Mouse (Mus musculus) embryonic facial prominence, embryonic 10.5 days (tissue): Measurements from ENCODE around the gene Zfp853. TPM values are rescaled to one million over a fixed set of nuclear protein-coding genes. Genes with fewer than 3 reads are reported as not detected.

ENCODE experiments used
- DNase-seq: peaks from one replicate; pipeline ENCODE4 v3.0.0-alpha.2; 2017; ENCODE audit warnings: low spot score
- H3K27ac ChIP-seq: fragments of 300-500 bp; sonication (generic); replicated peaks from 2 replicates; pipeline ENCODE4 v1.5.1; 2016; ENCODE audit warnings: mild to moderate bottlenecking
- H3K27me3 ChIP-seq: fragments of 300-500 bp; sonication (generic); replicated peaks from 2 replicates; pipeline ENCODE4 v1.6.1; 2016; ENCODE audit warnings: low read depth, mild to moderate bottlenecking; ENCODE audit not compliant: poor library complexity, severe bottlenecking
- H3K36me3 ChIP-seq: fragments of 300-500 bp; sonication (generic); replicated peaks from 2 replicates; pipeline ENCODE4 v1.6.1; 2016; ENCODE audit warnings: mild to moderate bottlenecking, moderate library complexity
- H3K4me1 ChIP-seq: fragments of 300-500 bp; sonication (generic); 2 replicates; pipeline ENCODE4 v1.6.1; 2016
- H3K4me3 ChIP-seq: fragments of 300-500 bp; sonication (generic); 2 replicates; pipeline ENCODE4 v1.5.1; 2016; ENCODE audit warnings: mild to moderate bottlenecking, moderate library complexity
- H3K9me3 ChIP-seq: fragments of 300-500 bp; sonication (generic); 2 replicates; pipeline ENCODE4 v1.6.1; 2016; ENCODE audit warnings: mild to moderate bottlenecking
- WGBS: fragments of 180-500 bp; shearing (Covaris S2); methylation state at CpG from one replicate; pipeline ENCODE4 v1.1.7; 2016; 5-methylcytosine and 5-hydroxymethylcytosine counted together
- polyA plus RNA-seq: library from polyadenylated mRNA; unstranded; fragments of >200 nt; fragmentation: Nextera tagmentation; extraction: Ambion mirVana; gene quantifications from 2 replicates; pipeline ENCODE4 v1.2.1, GENCODE M21; 2016

The Zfp853 gene
- polyA plus RNA-seq, 1 experiment from 2014 or later = not detected

GRCm38 (mm10) chr5:143264689-143265088, 28.7 kb downstream of the Zfp853 start:
- Histone ChIP-seq H3K36me3 (peaks cover 53% of the 10 kb centered on the region), H3K4me3 (no peak overlapping the region), H3K4me1 (peaks cover 11% of the 10 kb centered on the region), H3K27me3 (no peaks in the 10 kb centered on the region), H3K9me3 (no peaks in the 10 kb centered on the region), H3K27ac (no peak overlapping the region)
- 92% methylated on average over 10 of the region's 10 CpGs for WGBS
- DNase-seq = no peak

GRCm38 (mm10) chr5:143261636-143262035, 31.8 kb downstream of the Zfp853 start:
- no peak for DNase-seq
- WGBS = 93% methylated on average over 8 of the region's 8 CpGs
- no peak overlapping the region for H3K4me3 ChIP-seq
- H3K9me3 ChIP-seq = no peaks in the 10 kb centered on the region
- H3K27ac ChIP-seq = no peak overlapping the region
- peaks cover 82% of the 10 kb centered on the region for H3K36me3 ChIP-seq
- H3K4me1 ChIP-seq = no peaks in the 10 kb centered on the region
- H3K27me3 ChIP-seq = peaks cover 29% of the 10 kb centered on the region

- no peak overlapping the region for H3K4me3 ChIP-seq
- H3K4me1 ChIP-seq = peaks cover 29% of the 10 kb centered on the region
- no peak for DNase-seq
- 74% methylated on average over 5 of the region's 5 CpGs for WGBS
- peaks cover 77% of the 10 kb centered on the region for H3K36me3 ChIP-seq
- H3K27me3 ChIP-seq = peaks cover 87% of the 10 kb centered on the region
- no peaks in the 10 kb centered on the region for H3K9me3 ChIP-seq
- H3K27ac ChIP-seq = no peak overlapping the region
Measured at GRCm38 (mm10) chr5:143255802-143256201, 37.6 kb downstream of the Zfp853 start.

GRCm38 (mm10) chr5:143255131-143255519, 38.3 kb downstream of the Zfp853 start:
- peaks cover 29% of the 10 kb centered on the region for H3K4me1 ChIP-seq
- peaks cover 93% of the 10 kb centered on the region for H3K27me3 ChIP-seq
- no peak overlapping the region for H3K27ac ChIP-seq
- peak overlapping the region; percentile 57 for H3K4me3 ChIP-seq
- WGBS = 8% methylated on average over 24 of the region's 24 CpGs
- DNase-seq = no peak
- no peaks in the 10 kb centered on the region for H3K9me3 ChIP-seq
- H3K36me3 ChIP-seq = peaks cover 70% of the 10 kb centered on the region

GRCm38 (mm10) chr5:143254487-143255130, 38.8 kb downstream of the Zfp853 start:
- WGBS = 5% methylated on average over 66 of the region's 66 CpGs
- Histone ChIP-seq H3K4me1 (peaks cover 29% of the 10 kb centered on the region), H3K27me3 (peaks cover 97% of the 10 kb centered on the region), H3K9me3 (no peaks in the 10 kb centered on the region), H3K27ac (no peak overlapping the region; the same call in 1 of the 2 replicates), H3K36me3 (peaks cover 69% of the 10 kb centered on the region), H3K4me3 (peak overlapping the region; percentile 57)
- peak; percentile 58 for DNase-seq

GRCm38 (mm10) chr5:143253881-143254486, 39.4 kb downstream of the Zfp853 start:
- H3K9me3 ChIP-seq = no peaks in the 10 kb centered on the region
- H3K4me3 ChIP-seq = peak overlapping the region; percentile 57
- H3K36me3 ChIP-seq = peaks cover 69% of the 10 kb centered on the region
- H3K27me3 ChIP-seq = peaks cover 95% of the 10 kb centered on the region
- peaks cover 29% of the 10 kb centered on the region for H3K4me1 ChIP-seq
- 7% methylated on average over 81 of the region's 81 CpGs for WGBS
- H3K27ac ChIP-seq = no peak overlapping the region; the same call in 1 of the 2 replicates
- peak; percentile 48 for DNase-seq

GRCm38 (mm10) chr5:143253186-143253880, 40.1 kb downstream of the Zfp853 start:
- H3K4me1 ChIP-seq = peaks cover 29% of the 10 kb centered on the region
- H3K27ac ChIP-seq = no peak overlapping the region; the same call in 1 of the 2 replicates
- no peaks in the 10 kb centered on the region for H3K9me3 ChIP-seq
- peak overlapping the region; percentile 57 for H3K4me3 ChIP-seq
- H3K27me3 ChIP-seq = peaks cover 89% of the 10 kb centered on the region
- 2% methylated on average over 103 of the region's 103 CpGs for WGBS
- peak; percentile 58 for DNase-seq
- peaks cover 69% of the 10 kb centered on the region for H3K36me3 ChIP-seq

- H3K27me3 ChIP-seq = peaks cover 83% of the 10 kb centered on the region
- WGBS = 9% methylated on average over 18 of the region's 18 CpGs
- H3K4me3 ChIP-seq = peak overlapping the region; percentile 57
- no peak overlapping the region for H3K27ac ChIP-seq
- peaks cover 29% of the 10 kb centered on the region for H3K4me1 ChIP-seq
- H3K9me3 ChIP-seq = no peaks in the 10 kb centered on the region
- no peak for DNase-seq
- H3K36me3 ChIP-seq = peaks cover 71% of the 10 kb centered on the region
Measured at GRCm38 (mm10) chr5:143252791-143253185, 40.6 kb downstream of the Zfp853 start.

- H3K4me3 ChIP-seq = no peak overlapping the region
- WGBS = 42% methylated on average over 6 of the region's 6 CpGs
- peaks cover 76% of the 10 kb centered on the region for H3K27me3 ChIP-seq
- no peak for DNase-seq
- no peaks in the 10 kb centered on the region for H3K9me3 ChIP-seq
- H3K36me3 ChIP-seq = peaks cover 71% of the 10 kb centered on the region
- no peak overlapping the region for H3K27ac ChIP-seq
- peaks cover 29% of the 10 kb centered on the region for H3K4me1 ChIP-seq
Measured at GRCm38 (mm10) chr5:143252039-143252438, 41.4 kb downstream of the Zfp853 start.

- Histone ChIP-seq H3K4me3 (no peak overlapping the region), H3K27ac (no peak overlapping the region), H3K36me3 (peaks cover 100% of the 10 kb centered on the region), H3K9me3 (peaks cover 6% of the 10 kb centered on the region; the same call in 1 of the 2 replicates), H3K27me3 (peaks cover 7% of the 10 kb centered on the region), H3K4me1 (no peaks in the 10 kb centered on the region)
- WGBS = 97% methylated on average over 26 of the region's 26 CpGs
- no peak for DNase-seq
Measured at GRCm38 (mm10) chr5:143244926-143245325, 48.5 kb downstream of the Zfp853 start.
